Mouse (Mus musculus): ENCODE results near the gene Nepn. TPM values are rescaled to one million over a fixed set of nuclear protein-coding genes. Genes with fewer than 3 reads are reported as not detected.

Nepn gene
- total RNA-seq, 2 experiments from 2014 or later, result not detected

DNA sequence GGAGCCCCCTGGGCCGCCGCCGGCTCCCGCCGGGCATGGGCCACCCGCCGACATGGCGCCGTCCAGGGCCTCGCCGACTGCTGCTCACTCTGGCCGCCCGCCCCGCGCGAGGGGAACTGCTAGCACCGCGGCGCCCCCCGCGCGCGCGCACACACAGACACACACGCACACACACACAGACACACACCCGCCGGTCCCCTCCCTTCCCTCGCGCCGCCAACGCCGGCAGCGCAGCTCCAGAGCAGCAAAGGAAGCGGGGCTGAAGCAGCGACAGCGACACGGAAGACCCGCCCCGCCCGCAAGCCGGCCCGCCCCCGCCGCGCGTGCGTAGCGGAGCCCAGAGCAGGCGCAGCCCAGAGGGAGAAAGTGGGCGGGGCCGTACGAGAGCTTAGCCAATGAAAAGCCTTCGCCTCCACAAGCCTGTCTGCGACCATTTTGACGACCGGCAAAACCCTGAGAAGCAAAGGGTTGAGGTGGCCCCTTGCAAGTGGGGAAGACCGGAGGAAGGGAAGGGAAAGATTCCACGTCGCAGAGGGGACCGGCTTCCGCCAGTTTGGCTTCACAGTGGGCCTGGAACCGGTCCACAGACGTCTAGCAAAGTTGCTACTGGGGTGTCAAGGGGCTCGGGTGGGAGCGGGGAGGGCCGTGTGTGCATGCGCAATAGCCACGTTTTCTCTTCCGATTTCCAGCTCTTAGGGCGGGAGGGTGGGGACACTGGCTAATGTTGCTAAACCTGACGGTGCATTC, 6.8 kb upstream of the Nepn start, which contains the start of gene Gopc:
TSS of gene Gopc (minus strand) at position 280 of the 747 bp plus-strand sequence.
- peak; percentile 99 for DNase-seq
- peak within 1 kb of the TSS; percentile 99 for H3K4me3 ChIP-seq
- TF ChIP-seq CTCF (IDR thresholded peaks at IDR 0.05), result no peak
- H3K27ac ChIP-seq, result peak within 1 kb of the TSS; percentile 96
- intact Hi-C loops (cut with DNase I), result loop anchor here (2.0 to 10.0 kb wide), 3 partner anchors 35 to 787 kb away; partner anchors contain the start of genes Dcbld1, Fam162b and Nus1

DNA sequence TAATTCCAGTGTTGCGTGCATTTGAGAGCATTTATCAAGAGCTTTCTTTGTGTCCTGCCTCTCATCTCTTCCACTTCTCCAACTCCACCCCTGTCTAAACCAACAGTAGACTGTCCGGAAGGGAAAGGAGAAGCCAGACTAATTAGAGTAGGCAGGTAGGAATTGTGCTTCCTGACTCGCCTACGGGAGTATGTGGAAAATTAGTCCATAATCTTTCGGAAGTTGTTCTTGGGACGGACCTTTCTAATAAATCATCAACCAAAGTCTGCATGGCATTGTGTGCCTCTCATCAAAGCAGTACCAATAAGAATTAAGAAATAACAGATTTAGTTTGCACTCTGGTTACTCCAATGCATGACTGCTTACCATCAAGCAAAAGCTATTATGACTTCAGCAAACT, 5.8 kb upstream of the Nepn start:
- no peak for DNase-seq
- H3K4me3 ChIP-seq, result peak overlapping the region; percentile 99
- H3K27ac ChIP-seq, result peak overlapping the region; percentile 96
- intact Hi-C loops (cut with DNase I), result loop anchor here (2.0 to 10.0 kb wide), 3 partner anchors 34 to 788 kb away; partner anchors contain the start of genes Dcbld1, Fam162b and Nus1
- TF ChIP-seq CTCF (IDR thresholded peaks at IDR 0.05), result no peak

DNA sequence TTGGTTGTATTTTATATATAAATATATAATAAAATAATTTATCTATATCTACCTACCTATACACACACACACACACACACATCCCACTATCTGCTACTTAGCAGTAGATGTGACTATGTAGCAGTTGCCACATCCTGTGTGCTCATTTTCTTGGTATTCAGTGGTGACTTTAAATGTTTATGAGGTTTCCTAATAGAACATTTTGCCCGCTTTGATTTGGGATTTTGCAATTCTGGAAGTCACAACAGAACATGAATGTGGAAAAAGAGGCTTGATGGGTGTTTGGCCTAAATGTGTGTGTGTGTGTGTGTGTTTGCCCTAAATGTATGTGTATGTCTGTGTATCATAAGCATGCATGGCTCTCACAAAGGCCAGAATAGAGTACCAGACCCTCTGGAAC, 5.2 kb upstream of the Nepn start:
- peak overlapping the region; percentile 96 for H3K27ac ChIP-seq
- intact Hi-C loops (cut with DNase I), result loop anchor here (2.0 to 10.0 kb wide), 3 partner anchors 33 to 789 kb away; partner anchors contain the start of genes Dcbld1, Fam162b and Nus1
- H3K4me3 ChIP-seq, result no peak overlapping the region

DNA sequence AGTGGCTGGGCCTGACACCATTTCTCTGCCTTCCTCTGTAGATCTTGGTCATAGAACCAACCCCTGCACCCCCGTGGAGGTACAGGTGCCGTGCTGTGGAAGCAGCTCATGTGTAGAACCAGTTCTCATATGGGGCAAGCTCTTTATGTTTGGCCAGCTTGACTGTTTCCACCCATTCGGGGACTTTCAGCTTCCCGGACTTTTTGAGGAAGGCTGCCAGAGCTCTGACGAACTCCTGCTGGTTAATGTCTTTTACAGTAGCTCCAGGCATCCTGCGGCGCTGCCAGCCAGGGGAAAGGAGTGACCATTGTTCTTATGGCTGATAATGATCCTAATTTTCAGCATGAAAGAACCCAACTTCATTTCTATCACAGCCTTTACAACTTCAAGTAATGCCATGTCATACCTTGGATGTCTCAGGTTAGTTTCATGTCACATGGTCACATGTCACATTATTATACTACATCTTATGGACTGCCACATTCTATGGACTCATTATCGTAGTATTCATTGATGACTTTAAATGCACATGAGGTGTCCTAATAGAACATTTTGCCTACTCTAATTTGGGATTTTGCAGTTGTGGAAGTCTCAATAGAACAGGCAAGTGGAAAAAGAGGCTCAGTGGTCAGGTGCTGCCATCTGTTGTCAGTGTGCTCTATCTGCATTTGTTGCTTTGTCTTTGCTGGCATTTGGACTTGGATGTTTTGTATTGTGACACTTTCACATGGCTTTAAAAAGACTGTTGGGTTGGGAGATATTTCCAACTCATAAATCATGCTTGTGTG, 3.8 kb upstream of the Nepn start:
- intact Hi-C loops (cut with DNase I), result loop anchor here (5.0 to 10.0 kb wide), 3 partner anchors 168 to 790 kb away; partner anchors contain the start of gene Fam162b
- peak; percentile 95 for TF ChIP-seq CTCF (IDR thresholded peaks at IDR 0.05)
- peak overlapping the region; percentile 72 for H3K27ac ChIP-seq
- DNase-seq, result peak; percentile 49
- peak overlapping the region; percentile 34 for H3K4me3 ChIP-seq

More for the DNA sequence above, 5.2 kb upstream of the Nepn start:
- no peak for DNase-seq
- no peak for TF ChIP-seq CTCF (IDR thresholded peaks at IDR 0.05)

DNA sequence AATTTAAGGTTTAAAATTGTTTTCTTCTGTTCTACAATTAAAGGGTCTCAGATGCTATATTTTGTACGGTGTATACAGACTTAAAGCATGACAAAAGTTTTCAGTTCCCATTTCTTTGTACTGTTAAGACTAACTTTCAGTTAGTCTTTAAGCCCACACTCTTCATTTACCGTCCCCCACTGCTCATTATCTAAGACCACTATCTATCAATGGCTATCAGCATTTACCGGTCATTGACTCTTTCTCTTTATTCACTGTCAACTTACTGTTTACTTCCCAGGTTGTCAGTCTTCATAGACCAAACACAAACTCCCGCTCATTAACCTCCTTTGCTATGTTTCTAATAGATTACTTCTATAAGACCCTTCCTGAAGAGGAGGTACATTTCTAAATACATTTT, 1.6 kb upstream of the Nepn start:
- intact Hi-C loops (cut with DNase I), result loop anchor here (5.0 to 10.0 kb wide), 3 partner anchors 170 to 792 kb away; partner anchors contain the start of gene Fam162b
- no peak overlapping the region for H3K4me3 ChIP-seq
- no peak overlapping the region for H3K27ac ChIP-seq
- no peak for DNase-seq
- no peak for TF ChIP-seq CTCF (IDR thresholded peaks at IDR 0.05)

DNA sequence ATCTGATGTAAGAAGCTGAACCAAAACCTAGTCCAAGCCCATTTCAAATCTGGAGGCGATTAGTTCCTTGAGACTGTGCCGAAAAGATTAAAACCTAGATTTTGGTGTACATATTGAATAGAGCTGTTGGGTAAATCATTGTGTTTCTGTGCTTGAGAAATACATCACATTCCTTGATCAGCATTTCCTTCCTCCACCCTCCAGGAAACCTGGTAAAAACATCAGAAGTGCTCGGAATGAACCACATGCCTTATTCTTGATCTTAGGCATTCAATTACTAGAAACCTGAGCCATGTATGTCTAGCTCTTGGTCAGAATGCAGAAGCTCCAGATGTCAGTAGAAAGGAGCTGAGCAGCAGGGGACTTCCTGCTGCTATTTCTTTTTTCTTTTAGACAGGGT, 666 bp downstream of the Nepn start:
- Histone ChIP-seq H3K4me3 (peak overlapping the region; percentile 9; the same call in 1 of the 2 replicates), H3K27ac (peak overlapping the region; percentile 80)
- intact Hi-C loops (cut with DNase I), result loop anchor here (5.0 to 10.0 kb wide), 3 partner anchors 172 to 795 kb away; partner anchors contain the start of gene Fam162b
- no peak for TF ChIP-seq CTCF (IDR thresholded peaks at IDR 0.05)
- DNase-seq, result no peak

DNA sequence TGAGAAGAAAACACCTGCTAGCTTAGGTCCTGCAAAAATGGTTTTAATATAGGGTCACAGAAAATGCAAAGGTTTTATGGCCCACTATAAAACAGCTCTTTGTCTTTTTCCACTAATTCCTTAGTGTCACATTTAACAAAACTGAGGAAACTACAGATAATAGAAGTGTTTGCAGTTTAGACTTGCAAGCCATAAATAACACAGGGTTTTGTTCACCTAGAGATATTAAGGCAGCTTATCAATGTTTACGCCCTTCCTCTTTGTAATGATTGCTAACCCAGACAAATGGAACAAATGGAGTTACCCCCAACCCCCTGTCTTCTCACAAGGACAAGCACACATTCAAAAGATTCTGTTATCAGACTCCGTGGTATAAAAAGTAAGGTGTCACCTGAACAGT, 2.4 kb downstream of the Nepn start:
- no peak overlapping the region for H3K27ac ChIP-seq
- DNase-seq, result no peak
- no peak overlapping the region for H3K4me3 ChIP-seq
- no peak for TF ChIP-seq CTCF (IDR thresholded peaks at IDR 0.05)
- intact Hi-C loops (cut with DNase I), result no loop called here

DNA sequence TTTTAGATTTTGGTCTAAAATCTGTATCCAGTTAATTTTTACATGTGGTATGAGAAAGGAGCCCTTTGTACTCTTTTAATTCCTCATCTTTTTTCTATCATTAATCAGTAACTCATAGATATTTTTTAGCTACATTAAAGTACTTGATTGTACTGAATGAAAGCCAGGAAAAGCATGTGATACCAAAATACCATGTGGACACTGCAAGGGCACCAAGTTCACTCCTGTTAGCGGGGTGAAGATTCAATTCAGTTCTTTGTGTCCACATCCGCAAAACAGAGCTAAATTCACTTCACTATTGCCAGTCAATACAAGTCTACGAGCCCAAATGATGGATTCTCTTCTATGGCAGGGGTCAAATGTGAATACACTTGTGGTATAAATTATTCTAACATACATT, 7.9 kb downstream of the Nepn start:
- intact Hi-C loops (cut with DNase I), result no loop called here
- no peak for TF ChIP-seq CTCF (IDR thresholded peaks at IDR 0.05)
- no peak for DNase-seq
- Histone ChIP-seq H3K4me3 (no peak overlapping the region), H3K27ac (no peak overlapping the region)

DNA sequence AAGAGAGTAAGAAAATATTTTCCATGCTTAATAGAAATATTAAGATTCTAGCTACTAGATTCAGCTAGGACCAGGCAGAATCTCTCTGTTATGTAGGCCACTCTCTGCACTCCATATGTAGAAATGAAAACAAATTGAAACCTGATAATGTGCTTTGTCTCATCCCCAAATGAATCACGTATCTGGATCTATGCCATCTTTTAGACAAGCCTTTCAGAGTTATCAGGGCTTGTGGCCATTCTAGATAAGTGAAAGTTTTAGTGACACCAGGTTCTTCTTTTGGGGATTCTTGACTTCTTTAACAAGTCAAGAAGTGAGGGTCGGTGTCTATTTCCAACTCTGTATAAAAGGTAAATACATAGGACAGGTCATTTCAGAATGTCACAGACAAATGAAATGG, 9.9 kb downstream of the Nepn start:
- Histone ChIP-seq H3K4me3 (no peak overlapping the region), H3K27ac (no peak overlapping the region)
- TF ChIP-seq CTCF (IDR thresholded peaks at IDR 0.05), result no peak
- intact Hi-C loops (cut with DNase I), result no loop called here
- no peak for DNase-seq

DNA sequence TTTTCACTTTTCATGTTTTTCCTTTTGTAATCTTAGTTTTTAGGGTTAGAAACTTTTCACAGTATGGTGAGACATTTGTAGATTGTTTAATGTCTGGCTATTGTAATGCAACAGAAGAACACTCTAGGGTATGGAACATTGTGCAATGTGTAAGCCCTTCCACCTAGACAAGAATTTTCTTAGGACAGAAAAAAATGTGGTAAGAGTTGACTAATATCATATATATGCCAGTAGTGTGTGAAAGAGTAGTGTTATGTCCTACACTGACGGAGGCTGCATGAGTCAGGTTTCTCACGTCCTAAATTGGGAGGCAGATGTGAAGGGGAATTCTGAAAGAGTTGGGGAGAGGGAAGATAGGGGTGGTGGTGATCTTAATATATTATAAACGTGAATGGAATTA, 10.9 kb downstream of the Nepn start:
- no peak overlapping the region for H3K4me3 ChIP-seq
- no peak overlapping the region for H3K27ac ChIP-seq
- DNase-seq, result no peak
- intact Hi-C loops (cut with DNase I), result no loop called here
- TF ChIP-seq CTCF (IDR thresholded peaks at IDR 0.05), result no peak

DNA sequence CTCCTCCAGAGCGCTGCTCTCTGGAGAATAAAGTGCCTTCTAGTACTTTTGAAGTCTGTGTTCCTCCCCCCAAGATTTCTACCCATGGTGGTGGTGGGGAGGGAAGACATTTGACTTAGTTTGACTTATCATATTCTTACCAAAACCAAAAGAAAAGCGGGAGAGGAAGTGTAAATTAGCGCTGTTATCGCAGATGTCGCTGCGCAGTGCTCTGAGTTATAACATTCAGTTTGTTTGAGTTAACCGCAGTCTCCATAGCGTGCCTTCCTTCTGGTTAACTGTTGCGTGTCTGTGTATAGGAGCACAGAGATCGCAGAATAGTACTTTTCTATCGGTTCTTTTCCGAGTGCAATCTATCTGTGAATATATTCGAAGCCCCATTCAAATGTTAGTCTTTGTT, 16.4 kb downstream of the Nepn start:
- intact Hi-C loops (cut with DNase I), result no loop called here
- Histone ChIP-seq H3K4me3 (no peak overlapping the region), H3K27ac (no peak overlapping the region)
- TF ChIP-seq CTCF (IDR thresholded peaks at IDR 0.05), result no peak
- DNase-seq, result no peak

DNA sequence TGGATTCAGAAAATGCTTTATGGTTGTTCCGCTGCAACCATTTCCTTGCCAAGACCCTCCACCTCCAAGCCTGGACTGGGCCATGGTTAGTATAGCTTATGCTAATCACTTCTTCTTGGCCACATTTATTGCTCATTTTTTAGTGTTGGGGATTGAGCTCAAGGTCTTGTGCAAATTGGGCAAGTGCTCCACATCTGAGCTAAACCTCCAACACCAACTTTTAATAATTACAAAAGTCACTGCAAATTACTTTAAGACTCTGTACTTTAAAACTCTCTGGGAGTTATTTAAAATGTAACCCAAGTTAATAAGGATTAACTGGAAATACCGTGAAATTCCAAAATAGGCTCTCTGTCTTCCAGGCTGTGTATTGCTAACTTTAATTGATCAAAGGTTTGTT, 18.8 kb downstream of the Nepn start:
- intact Hi-C loops (cut with DNase I), result no loop called here
- DNase-seq, result no peak
- Histone ChIP-seq H3K27ac (no peak overlapping the region), H3K4me3 (no peak overlapping the region)
- no peak for TF ChIP-seq CTCF (IDR thresholded peaks at IDR 0.05)

DNA sequence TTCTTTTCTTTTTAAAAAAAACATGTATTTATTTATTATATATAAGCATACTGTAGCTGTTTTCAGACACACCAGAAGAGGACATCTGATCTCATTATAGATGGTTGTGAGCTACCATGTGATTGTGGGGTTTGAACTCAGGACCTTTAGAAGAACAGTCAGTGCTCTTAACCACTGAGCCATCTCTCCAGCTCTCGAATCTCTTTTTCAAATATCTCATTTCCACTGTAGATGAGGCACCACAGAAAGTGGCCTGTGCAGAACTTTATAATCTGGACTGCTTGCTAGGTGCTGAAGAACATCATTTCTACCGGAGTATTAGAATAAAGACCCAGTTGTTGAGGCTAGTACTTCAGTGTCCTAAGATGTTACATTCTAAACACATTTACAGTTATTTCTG, 26.2 kb downstream of the Nepn start:
- no peak overlapping the region for H3K4me3 ChIP-seq
- intact Hi-C loops (cut with DNase I), result loop anchor here (10.0 kb wide), 1 partner anchor 180 kb away; the partner anchor contains the start of gene Dcbld1
- DNase-seq, result no peak
- no peak for TF ChIP-seq CTCF (IDR thresholded peaks at IDR 0.05)
- H3K27ac ChIP-seq, result no peak overlapping the region
